Mouse (Mus musculus) urinary bladder, postnatal 36 days (tissue): ENCODE measurements around the gene Flt3l.
"Not testable (repeated sequence)": the region's sequence is repeated elsewhere in the genome, so short reads cannot be mapped to it uniquely, and the experiment has no call there.

Experiments used
- DNase-seq, 2 experiments: peaks; one replicate each; pipeline ENCODE4 v3.0.0; 2022; ENCODE audit warnings: low spot score in 2 of 2, mixed read lengths in 1 of 2

Flt3l gene

DNA sequence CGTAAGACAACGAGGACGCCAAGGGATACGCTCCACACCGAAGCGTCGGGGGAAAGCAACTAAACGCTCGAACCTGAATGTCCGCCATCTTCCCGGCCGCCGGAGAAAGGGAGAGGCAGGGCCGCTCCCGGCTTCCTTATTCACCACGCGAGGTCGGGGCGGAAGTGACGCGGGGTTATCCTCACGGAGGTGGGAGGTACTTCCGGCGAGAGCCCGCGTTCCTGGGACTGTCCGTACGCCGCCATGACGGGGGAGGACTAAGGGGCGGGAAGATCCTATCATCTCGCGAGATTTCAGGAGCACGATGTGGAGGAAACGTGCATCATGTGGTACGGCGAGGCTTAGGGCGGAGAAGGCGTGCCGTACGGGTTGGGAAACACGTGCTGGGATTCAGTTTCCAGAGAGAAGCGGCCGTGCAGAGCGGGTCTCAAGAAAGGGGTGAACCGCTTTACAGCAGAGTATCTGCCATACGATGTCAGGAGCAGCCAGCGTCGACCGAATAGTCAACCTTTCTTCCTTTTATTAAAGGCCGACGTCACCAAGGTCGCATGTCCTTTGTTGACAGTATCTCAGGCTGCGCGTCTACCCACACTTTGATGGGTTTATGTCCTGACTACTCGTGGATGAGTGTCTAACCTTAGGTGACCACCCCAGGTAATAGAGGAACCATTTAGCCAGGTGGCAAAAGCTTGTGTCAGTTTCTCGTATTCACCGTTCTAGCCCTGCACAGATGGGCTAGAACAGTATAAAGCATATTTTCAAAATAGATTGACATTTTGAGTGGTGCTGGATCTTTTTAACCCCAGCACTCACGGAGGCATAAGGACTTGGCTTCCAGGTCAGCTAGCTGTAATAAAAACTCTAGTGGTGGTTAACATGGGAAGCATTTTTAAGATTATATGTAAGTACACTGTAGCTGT lies 11.7 kb downstream of the Flt3l start, which contains the start of gene Rps11:
Gene Rps11 (minus strand): TSS at position 216 of the 920 bp plus-strand sequence.
- DNase-seq = peak; percentile 99

DNA sequence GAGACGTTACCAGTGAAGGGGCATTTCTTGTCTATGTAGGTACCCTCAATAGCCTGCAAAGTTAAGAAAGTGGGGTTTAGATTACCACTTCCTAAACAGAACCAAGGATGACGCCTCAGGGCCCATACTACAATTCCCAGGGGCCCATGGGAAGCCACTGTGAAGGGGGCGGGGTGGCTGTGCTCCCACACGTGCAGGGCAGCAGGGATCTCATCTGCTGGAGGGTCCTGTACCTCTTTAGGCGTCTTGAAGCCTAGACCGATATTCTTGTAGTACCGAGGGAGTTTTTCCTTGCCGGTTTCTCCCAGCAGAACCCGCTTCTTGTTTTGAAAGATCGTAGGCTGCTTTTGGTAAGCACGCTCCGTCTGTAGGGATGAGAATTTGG lies 13.1 kb downstream of the Flt3l start:
- no peak for DNase-seq

DNA sequence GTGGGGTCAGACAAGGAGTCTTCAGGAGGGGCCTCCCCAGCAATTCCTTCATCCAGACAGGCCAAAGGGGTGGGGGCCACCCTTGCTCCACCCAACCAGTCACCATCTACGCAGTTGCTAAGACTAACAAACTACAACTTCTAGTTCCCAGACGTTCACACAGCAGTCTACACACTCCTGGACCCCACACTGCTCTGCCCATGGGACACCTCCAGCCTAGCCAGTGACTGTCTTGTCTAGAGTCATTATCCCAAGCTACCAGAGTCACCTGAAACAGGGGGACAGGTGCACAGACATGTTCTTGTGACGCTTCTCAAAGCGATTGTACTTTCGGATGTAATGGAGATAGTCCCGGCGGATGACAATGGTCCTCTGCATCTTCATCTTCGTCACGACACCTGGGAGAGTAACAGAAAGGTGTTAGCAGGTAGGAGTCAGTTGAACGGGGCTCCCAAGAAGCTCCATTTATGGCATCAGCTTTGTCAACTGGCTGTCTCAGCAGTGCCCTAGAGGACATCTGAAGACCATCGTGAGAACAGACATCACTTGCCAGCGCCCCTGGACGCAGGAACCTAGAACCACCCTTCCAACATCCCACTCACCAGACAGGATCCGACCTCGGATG lies 13.6 kb downstream of the Flt3l start:
- DNase-seq = no peak

DNA sequence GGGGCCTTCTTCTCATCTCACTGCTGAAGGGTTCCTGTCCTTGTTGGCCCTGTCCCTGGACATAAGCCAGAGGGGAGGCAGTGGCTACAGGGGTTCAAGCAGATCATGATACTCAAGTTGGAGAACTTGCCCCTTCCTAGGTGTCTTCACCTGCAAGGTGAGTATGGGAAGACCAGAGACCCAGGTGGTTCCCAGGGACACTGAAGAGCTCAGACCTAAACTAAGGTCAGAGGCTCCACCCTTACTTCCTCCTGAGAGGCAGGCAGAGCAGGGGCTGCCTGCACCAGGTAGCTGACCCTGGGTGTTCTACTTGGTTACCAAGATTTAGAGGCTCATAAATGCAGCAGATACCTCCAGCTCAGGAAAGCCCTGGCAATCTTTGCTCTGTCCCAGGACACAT lies 14.3 kb downstream of the Flt3l start:
- no peak for DNase-seq

DNA sequence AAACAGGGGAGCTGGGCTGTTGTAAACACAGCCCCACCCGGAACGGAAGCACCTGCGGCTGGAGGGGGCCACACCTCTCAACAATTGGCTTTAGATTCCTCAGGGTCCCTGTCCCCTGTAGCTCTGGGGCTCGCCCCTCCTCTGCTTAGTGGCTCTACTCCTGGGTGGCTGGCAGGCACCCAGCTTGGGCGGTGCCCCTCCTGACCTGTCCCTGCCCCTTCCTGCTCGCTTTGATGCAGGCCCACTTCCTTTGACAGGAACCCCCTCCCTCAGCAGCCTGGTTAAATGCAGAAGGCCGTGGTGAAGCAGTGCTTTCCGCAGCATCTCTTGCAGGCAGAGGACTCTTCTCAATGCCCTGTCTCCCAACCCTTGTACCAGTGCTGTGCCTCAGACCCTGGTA lies 14.8 kb downstream of the Flt3l start:
- DNase-seq = peak in 1 of 2 experiments; percentile 55

DNA sequence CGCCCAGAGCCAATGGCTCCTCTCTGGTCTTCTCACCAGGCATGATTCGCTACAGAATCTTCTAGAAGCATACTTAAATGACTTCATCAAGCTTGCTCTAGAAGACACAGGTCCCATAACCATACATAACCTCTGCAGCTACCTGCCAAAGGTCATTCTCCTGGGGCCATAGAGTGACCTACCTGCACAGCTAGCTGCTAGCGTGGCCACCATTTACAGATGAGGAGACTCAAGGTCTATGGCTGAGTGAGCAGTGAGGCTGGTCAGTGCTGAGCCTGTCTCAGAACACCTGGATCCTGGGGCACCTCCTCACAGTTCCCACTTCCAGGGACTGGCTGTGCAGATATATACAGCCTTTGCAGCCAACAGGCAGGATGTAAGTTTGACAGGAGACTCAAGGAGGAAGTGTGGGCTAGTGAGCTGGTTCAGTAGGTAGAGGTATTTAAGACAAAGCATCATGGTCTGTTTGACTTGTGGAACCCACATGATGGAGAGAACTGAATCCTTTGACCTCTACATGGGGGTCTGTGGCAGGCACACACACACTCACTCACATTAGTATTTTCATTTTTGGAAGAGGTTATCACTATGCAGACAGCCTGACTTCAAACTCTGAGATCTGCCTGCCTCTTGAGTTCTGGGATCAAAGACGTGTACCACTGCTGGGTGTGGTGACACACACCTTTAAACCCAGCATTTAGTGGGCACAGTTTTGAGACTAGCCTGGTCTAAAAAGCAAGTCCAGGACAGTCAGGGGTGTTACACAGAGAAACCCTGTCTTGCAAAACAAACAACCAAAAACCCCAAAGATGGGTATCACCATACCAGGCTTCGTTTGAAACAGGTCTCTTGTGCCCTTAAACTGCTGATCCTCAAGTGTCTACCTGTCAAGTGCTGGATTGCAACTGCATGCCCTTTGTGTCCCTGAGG lies 16.2 kb downstream of the Flt3l start:
- no peak for DNase-seq

DNA sequence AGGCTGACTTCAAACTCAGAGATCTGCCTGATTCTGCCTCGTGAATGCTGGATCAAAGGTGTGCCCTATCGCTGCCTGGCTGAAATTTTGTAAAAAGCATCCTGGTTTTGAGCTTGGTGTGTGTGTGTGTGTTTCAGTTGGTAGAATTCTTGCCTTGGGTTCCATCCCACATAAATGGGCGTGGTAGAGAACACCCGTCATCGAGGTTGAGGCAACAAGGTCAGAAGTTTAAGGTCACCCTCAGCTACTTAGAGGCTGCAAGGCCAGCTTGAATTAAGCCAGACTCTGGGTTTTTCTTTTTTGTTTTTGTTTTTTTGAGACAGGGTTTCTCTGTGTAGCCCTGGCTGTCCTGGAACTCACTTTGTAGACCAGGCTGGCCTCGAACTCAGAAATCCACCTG lies 17.9 kb downstream of the Flt3l start:
- no peak for DNase-seq

DNA sequence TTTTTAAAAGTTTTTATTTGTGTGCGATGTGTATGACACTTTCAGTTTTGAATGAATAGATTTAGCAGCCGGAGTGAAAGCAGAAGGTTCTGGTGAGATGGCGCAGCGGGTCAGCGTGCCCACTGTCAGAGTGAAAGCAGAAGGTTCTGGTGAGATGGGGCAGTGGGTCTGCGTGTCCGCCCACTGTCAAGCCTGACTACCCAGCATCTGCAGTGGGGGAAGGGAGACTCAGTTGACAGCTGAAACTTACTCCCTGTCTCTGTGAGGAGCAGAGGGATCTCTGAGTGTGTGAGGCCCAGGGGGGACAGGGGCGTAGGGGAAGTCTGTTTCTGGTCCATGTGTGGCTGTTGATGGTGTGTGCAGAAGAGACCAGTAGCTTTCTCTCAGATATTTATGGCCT lies 18.7 kb downstream of the Flt3l start:
- DNase-seq = no peak

DNA sequence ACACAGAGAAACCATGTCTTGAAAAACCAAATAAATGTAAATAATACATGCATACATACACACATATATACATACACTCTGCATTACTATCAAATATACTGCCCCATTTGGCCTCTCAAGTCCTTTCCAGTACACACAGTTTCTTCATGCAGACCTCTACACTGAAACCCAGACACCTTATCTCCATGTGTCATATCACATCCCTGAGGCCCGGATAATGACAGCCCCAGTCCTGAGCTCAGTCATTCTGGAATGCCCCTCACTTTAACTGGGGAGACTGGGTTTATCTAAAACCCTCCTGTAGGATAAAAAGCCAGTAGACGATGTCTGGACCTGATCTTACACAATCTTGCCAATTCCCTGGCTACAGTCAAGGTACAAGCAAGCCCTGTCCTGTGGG lies 22.8 kb downstream of the Flt3l start:
- DNase-seq = no peak

DNA sequence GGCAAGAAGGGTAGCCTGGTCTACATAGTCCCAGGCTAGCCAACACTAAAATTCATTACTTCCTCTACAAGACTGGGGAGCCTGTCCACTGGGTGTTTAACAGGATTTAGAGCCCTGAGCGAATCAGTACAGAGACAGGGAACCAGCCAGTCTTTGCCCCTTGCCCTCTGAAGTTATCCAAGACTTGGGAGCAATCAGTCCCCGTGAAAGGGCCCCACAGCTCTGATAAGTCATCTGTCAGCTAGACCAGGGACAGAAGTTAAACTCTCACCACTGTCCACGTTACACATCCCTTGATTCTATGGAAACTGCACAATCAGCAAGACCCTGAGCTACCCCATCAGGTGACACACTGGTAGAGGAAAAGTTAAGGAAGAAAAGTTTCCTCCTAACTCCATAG lies 23.7 kb downstream of the Flt3l start:
- no peak for DNase-seq

DNA sequence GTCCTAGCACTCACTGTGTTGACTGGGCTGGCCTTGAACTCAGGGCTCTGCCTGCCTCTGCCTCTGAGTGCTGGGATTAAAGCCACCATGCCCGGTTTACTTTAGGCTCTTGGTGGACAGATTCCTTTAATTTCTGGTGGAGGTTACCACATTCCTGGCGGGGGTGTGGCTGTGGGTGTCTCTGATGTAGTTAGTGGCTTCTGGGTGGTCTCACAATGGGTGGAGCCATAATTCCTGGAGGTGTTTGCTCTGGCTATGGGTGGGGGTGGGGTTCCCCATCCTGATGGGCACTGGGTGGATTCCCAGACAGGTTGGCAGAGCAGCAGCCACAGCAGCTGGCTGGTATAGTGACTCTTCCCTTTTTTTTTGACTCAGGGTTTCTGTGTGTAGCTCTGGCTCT lies 24.3 kb downstream of the Flt3l start:
- no peak for DNase-seq

DNA sequence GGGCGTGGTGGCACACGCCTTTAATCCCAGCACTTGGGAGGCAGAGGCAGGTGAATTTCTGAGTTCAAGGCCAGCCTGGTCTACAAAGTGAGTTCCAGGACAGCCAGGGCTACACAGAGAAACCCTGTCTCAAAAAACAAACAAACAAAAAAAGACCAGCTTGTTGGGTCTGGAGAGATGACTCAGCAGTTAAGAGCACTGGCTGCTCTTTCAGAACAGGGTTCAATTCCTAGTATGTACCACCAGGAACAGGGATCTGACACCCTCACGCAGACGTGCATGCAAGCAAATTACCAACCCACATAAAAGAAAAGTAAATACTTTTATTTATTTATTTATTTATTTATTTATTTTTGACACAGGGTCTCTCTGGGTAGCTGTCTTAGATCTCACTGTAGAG lies 26.1 kb downstream of the Flt3l start:
- DNase-seq = not testable (repeated sequence)

DNA sequence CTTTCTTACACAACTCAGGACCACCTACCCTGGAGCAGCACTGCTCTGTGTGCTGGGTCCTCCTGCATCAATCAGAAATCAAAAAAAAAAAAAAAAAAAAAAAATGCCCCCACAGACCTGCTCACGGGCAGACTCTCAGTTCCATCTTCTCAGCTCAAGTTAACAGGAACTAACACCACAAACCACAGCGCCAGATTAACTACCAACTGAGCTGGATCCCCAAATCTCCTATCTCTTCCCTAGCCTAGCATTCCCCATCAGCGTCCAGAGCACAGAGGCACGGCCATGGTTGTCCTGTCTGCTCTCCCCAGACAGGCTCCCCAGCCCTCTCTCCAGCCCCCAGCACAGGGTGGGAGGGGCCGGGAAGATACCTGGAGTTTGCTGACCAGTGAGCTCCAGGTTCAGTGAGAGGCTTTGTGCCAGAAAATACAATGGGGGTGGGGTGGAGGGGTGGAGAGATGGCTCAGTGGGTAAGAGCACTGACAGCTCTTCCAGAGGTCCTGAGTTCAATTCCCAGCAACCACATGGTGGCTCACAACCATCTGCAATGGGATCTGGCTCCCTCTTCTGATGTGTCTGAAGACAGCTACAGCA lies 29.1 kb downstream of the Flt3l start:
- no peak for DNase-seq

DNA sequence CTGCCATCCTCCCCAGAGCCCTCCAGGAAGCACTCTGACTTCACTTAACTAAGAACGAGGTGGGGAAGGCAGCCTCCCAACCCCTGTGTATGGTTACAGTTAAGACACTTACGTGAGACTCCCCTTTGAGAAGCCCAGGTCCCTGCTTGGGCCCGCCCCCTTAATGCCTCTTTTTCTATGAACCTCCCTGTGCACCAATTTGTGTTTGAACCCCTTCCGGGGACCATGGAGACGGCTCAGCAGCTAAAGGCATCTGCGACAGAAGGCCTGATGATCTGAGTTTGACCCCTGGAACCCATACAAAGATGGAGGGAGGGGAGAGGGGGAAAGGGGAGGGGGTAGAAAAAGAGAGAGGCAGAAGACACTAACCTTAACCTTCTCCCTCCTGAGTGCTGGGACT lies 29.8 kb downstream of the Flt3l start:
- DNase-seq = no peak

DNA sequence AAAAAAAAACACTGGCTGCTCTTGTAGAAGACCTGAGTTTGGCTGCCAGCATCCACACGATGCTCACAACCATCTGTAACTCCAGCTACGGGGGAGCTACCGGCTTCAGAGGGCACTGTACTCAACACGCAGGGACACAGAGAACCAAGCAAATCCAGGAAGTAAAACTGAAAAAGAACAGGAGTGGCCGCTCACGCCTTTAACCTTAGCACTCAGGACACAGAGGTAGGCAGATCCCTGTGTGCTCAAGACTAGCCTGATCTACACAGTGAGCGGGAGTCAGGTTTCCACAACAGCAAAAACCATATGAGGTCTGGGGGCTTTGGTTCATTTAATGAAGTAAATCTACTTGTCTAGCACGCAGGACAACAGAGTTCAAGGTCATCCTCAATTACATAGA lies 30.7 kb downstream of the Flt3l start:
- DNase-seq = no peak

DNA sequence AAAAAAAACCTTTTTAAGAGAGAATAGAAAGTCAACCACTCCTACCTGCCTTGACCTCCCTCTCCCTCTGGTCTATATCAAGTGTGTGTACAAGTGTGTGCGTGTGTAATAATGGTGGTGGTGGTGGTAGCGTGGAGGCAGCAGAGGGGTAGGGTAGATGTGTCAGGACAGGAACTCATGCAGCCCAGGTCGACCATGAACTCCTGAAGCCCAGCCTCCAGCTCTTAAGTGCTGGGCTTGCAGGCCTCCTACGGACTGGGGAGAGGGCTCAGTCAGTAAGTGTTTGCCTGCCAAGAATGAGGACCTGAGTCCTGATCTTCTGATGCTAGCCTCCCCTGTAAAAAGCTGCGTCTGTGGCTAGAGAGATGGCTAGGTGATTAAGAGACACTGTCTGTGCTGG lies 31.3 kb downstream of the Flt3l start:
- no peak for DNase-seq

DNA sequence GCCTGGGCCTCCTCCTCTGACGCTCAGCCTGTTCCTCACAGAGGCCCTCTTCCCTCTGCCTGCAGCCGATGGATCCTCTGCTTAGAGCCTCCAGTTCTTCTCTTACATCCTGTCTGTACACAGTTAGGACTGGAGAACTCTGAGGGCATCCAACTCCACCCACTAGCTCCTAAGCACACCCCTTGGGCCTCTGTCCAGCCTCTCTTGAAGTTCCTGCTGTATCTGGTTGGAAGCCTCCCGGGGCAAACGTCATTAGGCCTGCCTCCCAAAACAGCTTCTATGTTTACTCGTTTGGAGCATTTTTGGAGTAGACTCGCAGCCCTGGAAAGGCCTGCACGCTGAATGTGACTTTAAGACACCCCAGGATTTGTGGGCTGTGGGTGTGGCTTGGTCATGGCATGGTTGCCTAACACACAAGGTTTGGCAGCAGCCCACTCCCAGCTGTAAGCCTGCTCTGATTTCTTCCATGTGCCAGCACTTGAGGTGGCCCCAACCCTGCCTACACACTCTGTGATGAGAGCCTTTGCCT lies 32.5 kb downstream of the Flt3l start, which contains the start of gene Fcgrt:
Gene Fcgrt (minus strand): TSS at position 200 of the 529 bp plus-strand sequence.
- peak; percentile 86 to 94 for DNase-seq

DNA sequence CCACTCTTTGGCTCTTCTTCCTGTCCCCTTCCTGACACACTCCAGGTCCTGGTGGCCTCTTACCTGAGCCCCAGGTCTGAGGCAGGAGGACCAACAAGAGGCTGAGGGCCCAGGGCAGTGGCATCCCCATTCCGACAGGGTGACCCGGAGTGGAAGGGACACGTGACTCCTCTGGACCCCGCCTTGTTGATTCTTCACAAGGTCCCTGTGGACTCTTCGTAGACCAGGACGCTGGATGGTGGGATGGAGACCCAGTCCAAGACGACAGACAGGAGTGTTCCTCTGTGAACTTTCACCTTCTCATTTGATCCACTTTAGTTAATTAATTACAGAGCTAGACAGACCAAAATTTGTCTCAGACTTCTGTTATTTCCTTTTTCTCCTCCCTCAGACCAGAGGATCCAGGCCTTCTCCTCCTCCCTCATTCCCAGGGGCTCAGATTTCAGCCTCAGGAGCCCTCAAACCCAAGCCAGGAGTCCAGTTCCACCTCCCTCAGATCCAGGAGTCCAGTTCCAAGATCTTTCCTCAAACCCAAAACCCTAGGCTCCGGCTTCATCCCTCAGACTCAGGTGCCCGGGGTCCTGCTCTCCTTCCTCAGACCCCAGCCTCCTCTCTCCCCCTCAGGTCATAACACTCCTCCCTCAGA lies 33.2 kb downstream of the Flt3l start:
- DNase-seq = no peak

DNA sequence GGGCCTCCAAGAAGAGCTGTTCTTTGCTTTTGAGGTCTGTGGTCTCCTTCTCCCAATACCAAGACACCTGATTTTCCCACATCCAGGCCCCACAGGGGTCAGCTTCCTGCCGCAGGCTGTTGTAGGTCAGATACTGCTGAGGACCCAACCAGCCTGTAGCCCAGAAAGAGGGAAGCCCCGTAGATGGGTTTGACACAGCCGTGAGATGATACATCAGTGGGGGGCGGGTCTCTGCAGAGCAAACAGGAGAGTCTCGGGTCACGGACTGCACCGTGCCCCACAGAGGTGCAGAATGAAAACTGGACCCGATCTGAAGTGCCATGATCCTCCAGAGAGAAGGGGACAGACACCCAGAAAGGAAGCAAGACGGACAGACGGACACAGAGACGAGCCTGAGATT lies 33.8 kb downstream of the Flt3l start:
- no peak for DNase-seq

DNA sequence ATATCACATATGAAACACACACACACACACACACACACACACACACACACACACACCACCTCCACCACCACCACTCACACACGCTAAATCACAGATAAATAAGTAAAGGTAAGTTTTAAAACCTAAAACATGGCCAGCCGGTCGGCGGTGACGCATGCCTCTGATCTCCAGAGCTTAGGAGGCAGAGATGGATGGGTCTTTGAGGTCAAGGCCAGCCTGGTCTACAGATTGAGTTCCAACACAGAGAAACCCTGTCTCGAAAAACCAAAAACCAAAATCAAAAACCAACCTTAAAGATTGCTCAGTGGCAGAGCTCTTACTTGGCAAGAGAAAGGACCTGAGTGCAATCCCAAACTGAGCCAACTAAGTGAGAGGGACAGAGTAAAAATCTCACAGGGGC lies 36.2 kb downstream of the Flt3l start:
- DNase-seq = no peak
